Mouse (Mus musculus) layer of hippocampus, adult 2 months (tissue): ENCODE measurements at regions not wholly inside any gene's neighbourhood (a gene's known extent, or its start where the extent isn't known, plus 50 kb on each side); places are given as distances from the start of the nearest gene placed in this dataset.

ENCODE experiments used
- DNase-seq, 2 experiments: peaks; one replicate each; pipeline ENCODE4 v3.0.0; 2022; ENCODE audit warnings: low spot score in 2 of 2
- H3K27ac ChIP-seq: fragments of 200-600 bp; 2 replicates; pipeline ENCODE4 v1.8.1; 2022
- H3K4me3 ChIP-seq: fragments of 200-600 bp; 2 replicates; pipeline ENCODE4 v1.8.1; 2022; ENCODE audit warnings: mild to moderate bottlenecking
- CTCF ChIP-seq: fragments of 200-600 bp; conservative IDR thresholded peaks from 2 replicates; pipeline ENCODE4 v1.8.1; 2022; ENCODE audit warnings: antibody characterized with exemption, mild to moderate bottlenecking, moderate library complexity

DNA sequence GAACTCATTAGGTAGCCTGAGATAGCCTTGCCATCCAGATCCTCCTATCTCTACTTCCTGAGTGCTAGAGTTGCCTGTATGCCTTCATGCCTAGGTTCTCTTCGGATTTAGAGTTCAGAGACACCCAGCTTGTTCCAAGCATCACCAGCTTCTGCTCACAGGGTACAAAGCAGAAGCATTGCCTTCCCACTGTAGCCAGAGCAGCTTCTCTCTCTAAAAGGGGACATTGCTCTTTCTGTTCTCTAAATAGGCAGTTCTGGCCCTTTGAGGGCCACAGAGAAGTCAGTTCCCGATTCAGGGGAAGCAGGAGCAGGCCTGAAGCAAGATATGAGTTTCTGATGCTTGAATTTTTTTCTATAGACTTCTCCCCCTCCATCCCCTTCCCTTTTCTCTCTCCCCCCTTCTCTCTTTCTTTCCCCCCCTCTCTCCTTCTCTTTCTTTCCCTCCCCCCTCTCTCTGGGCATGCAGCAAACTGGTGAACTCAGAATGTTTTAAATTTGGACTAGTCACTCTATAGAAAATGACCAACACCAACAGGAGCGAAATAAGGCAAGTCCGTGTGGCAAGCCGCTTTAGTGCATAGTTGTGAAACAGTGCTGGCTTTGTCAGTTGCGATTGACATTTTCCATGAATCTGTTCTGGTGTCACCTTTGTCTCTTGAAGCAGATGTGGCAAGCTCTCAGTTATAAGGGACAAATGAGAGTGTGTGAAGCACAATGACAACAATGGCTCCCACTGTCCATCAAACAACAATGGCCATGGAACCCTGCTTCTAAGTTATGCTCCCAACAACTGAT lies 273.2 kb upstream of the Klf4 start:
- no peak overlapping the region for H3K4me3 ChIP-seq
- DNase-seq = no peak
- TF ChIP-seq CTCF = no peak
- no peak overlapping the region for H3K27ac ChIP-seq

DNA sequence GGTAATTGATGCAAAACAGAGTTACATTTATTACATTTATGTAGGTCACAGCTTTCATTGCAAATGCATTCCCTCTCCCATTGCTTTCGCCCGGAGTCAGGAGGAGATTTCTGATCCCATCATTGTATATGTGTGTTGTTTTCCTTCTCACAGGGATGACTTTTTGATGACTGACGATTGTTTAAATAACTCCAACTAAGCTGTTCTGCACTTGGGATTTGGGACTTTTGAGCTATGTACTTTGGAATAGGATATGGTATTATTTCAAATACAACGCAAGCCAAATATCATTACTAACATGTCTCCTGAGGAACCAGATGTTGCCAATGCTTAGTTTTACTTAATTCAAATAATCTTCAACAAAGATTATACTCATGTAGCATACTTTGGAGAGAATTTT lies 269.8 kb upstream of the Klf4 start:
- no peak overlapping the region for H3K4me3 ChIP-seq
- H3K27ac ChIP-seq = no peak overlapping the region
- no peak for TF ChIP-seq CTCF
- DNase-seq = no peak

DNA sequence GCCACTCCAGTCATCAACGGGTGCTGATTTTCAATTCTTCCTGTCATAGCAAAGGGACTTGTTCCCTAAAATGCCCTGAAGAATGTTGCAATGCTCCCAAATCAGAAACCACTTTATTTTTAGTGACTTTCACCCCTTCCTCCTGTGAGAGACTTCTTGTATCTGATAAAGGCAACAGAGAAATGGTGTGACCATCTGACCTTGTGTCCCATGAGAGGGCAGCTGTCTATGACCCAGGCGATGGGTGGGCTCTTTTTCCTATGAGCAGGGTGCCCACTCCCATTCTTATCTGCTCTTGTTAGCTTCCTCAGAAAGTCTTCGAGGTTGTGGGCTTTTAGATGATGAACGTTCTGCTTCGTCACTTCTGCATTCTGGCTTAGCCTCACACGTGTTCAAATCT lies 265.8 kb upstream of the Klf4 start:
- H3K4me3 ChIP-seq = no peak overlapping the region
- no peak for DNase-seq
- no peak overlapping the region for H3K27ac ChIP-seq
- TF ChIP-seq CTCF = no peak

DNA sequence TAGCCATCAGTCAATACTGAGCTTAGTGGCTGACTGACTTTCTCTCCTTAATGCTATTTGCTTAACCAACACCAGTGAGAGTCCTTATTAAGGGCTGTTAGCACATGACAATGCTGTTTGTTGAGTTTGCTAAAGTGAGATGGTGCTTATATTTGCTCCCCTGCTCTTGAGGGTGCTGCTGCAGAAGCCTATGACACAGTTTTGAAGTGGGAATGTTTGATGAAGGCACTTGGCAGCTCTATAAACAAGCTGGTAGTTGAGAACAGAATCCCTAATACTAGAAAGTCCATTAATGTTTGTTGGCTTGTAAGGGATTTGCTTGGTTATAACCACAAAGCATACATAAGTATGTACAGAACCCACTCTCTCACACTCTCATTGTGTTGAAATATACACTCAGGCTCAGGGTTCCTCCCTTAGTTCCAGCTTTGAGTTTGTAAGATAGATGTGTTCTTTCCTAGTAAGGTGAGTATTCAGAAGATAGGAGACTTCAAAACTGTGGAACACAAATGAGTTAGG lies 249.1 kb upstream of the Klf4 start:
- TF ChIP-seq CTCF = no peak
- DNase-seq = no peak
- Histone ChIP-seq H3K27ac (no peak overlapping the region), H3K4me3 (no peak overlapping the region)

DNA sequence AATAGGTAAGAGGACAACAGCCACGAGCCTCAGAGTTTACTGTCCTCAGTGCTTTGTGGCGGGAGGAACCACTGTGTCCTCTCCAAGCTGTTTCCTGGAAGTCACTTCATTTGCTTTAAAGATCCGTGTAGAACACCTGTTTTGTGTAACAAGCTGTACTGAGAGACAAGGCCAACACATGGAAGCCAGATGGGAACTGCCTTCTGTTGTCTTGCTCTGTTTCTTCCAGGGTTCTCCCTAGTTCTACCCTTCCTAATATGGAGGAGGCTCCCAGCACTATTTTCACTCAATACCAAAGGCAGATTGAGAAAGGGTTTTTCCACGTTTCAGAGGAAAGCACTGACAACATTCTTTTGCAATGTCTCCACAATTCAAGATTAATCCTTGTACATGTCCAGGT lies 247.3 kb upstream of the Klf4 start:
- TF ChIP-seq CTCF = no peak
- H3K27ac ChIP-seq = no peak overlapping the region
- peak; percentile 37 to 48 for DNase-seq
- no peak overlapping the region for H3K4me3 ChIP-seq

DNA sequence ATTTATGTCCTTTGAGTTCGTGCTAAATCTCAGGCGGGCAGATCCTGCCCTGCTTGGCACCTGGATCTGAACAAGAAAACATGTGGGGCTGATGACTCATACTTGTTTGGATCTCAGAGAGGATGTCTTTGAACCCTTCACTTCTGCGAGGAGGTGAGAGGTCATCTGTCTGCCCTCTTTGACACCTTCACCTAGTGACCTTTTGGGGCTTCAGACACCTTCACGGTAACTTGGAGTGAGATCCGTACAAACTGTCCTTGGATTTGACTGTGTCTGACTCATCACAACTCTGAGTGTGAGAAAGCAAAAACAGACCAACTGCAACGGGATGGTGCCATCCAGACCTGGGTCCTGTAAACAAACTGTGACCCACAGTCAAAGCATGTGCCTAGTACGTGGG lies 243.6 kb upstream of the Klf4 start:
- H3K27ac ChIP-seq = no peak overlapping the region
- H3K4me3 ChIP-seq = no peak overlapping the region
- TF ChIP-seq CTCF = no peak
- DNase-seq = no peak

DNA sequence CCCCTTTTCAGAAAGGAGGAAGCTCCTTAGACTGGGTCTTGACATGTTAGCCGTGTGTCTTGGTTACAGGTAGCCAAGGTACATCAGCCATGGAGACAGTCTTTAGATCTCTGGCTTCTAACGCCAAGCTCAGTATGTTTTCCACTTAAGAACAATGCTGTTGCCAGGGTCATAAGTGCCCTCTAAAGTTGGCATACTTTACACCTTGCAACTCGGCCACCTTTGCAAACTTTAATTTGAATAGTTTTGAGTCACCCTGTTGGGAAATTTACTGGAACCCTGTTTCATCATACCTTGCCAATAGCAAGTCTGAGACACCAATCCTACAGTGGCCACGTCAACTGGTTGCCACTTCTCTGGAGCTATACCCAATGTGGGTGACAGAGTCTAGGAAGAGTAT lies 242.3 kb upstream of the Klf4 start:
- no peak overlapping the region for H3K27ac ChIP-seq
- no peak for DNase-seq
- TF ChIP-seq CTCF = no peak
- H3K4me3 ChIP-seq = no peak overlapping the region

DNA sequence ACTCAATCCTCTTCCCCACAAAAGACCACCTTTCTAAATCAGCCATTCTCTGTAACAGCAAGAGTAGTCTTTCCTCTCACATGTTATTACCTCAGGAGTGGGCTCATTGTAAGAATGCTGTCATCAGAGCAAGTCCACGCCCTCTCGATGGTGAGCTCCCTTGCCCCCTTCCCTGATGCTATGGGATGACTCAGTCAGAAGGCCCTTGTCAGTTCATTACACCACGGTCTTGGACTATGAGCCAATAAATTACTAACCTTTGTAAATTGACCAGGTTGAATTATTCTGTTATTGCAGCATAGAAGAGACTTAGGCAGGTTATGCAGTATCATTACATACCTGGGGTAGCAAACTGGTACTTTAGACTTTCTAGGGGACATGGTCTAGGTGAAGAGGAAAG lies 237.4 kb upstream of the Klf4 start:
- Histone ChIP-seq H3K4me3 (no peak overlapping the region), H3K27ac (no peak overlapping the region)
- no peak for DNase-seq
- no peak for TF ChIP-seq CTCF

DNA sequence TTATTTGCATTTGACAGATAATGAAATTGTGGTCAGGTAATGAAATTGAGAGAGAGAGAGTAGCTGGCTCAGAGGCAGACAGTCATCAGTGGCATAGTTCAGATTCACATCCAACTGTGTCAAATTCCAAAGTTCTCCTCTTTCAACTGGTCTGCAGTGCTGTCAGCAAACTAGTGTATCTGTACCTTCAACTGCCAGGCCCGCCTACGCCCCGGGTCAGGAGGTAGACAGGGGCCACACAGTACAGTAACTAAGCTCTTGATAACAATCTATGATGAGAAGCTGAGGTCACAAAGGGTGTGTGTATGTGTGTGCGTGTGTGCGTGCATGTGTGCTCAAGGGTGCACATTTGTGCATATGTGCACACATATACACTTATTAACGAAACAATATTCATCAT lies 236.1 kb upstream of the Klf4 start:
- no peak for DNase-seq
- Histone ChIP-seq H3K27ac (no peak overlapping the region), H3K4me3 (no peak overlapping the region)
- TF ChIP-seq CTCF = no peak

DNA sequence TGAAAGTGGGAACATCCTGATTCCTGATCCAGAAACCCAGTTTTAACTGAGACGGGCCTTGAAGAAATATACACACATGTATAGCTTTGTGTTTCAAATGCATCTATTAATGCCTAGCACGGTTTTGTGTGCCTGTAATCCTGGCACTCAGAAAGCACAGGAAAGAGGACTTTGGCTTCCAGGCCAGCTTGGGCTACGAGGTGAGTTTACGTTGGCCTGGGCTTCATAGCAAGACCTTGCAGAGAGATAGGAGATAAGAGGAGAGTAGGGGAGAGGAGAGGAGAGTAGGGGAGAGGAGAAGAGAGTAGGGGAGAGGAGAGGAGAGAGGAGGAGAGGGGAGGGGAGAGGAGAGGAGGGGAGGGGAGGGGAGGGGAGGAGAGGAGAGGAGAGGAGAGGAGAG lies 234.9 kb upstream of the Klf4 start:
- TF ChIP-seq CTCF = no peak
- Histone ChIP-seq H3K4me3 (no peak overlapping the region), H3K27ac (no peak overlapping the region)
- DNase-seq = no peak

DNA sequence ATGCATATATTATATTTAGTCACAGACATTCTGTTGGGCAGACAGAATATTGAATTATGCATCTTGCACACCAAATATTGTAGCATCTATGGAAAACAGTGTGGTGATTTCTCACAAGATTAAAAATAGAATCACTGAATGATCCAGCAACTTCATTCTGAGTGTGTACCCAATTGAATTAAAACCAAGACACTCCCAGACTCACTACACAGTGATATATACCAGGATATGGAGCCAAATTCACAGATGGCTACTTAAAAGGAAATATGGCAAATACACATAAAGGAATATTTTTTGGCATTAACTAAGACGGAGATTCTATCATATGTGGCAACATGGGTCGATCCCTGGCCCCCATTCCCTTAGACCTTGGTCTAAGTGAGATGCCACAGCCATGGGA lies 233.5 kb upstream of the Klf4 start:
- no peak overlapping the region for H3K4me3 ChIP-seq
- TF ChIP-seq CTCF = no peak

DNA sequence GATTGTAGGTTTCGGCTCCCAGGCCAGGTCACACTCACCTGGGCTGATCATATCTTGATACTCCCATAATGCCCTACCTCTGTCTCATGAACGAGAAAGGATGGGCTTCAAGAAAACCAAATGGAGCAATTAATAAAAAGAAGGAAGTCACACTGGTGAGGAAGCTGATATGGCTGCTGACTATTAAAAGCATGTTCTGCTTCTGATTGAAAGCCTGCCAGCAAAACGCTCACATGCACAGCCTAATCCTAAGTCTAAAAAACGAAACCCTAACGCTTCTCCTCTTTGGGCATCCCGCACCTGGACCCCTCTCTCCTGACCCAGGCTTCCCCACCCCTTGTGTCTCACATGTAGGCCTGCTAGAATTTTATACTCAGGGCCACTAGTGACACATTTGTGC lies 230.8 kb upstream of the Klf4 start:
- H3K4me3 ChIP-seq = no peak overlapping the region
- no peak overlapping the region for H3K27ac ChIP-seq
- no peak for TF ChIP-seq CTCF
- no peak for DNase-seq

More for the DNA sequence above, 233.5 kb upstream of the Klf4 start:
- no peak for DNase-seq
- no peak overlapping the region for H3K27ac ChIP-seq

DNA sequence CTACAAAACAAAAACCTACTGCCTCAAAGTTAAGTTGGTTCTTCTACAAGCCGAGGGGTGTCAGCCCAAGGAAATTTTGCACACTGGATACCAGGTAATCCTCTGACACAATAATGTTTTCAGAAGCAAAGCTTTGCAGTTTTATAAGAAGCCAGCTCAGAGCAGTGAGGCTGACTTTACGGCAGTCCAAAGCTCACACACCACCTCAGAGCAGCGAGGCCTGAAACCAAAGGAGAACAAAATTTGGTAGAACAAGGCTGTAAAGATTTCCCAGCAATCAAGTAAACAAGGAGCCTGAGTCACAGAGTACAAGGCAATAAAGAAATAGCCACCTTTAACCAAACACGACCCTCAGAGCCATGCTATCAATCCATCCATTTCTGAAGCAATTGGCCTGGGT lies 230.1 kb upstream of the Klf4 start:
- no peak for DNase-seq
- no peak for TF ChIP-seq CTCF
- Histone ChIP-seq H3K4me3 (no peak overlapping the region), H3K27ac (no peak overlapping the region)

DNA sequence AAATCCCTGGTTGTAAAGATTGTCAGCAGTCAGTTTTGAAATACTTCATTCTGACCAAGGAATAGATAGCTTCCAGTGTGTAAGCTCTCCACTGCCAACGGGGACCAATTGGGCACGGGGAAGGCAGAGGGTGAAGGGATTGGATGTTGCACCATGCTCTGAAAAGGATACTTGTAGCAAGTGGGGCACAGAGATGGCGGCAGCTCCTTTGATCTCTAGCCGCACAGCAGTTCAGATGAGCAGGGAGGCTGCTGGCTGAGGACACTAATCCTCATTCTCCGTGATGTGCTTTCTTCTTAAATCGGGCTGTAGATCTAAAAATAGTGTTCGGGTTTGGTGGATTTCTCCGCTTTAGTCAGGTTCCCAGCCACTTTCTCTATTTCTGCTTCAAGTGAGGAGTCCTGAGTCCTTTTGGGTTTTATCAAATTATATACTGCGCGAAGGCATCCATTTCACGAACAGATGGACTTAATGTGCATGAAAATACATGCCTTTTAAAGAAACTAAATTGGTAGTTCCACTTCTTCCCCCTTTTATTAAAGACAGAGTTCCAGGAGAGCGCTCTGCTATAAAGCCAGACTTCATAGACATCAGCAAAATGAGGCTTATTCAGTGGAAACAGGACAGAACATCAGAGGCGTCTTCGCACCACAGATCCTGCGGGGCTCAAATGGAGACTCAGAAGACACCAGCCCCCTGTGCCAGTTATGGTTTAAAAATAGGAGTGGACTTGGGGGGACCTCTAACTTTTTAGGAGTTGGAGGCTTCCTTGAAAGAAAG lies 225.1 kb upstream of the Klf4 start:
- no peak for DNase-seq
- no peak for TF ChIP-seq CTCF
- Histone ChIP-seq H3K4me3 (no peak overlapping the region; the same call in 1 of the 2 replicates), H3K27ac (no peak overlapping the region)
